Comparison of ENCODE assay signal across 8 mouse cellular contexts in genomic region chr10:120474301-120474700, GRCm38 (mm10). TPM values are rescaled to one million over a fixed set of nuclear protein-coding genes. Genes with fewer than 3 reads are reported as not detected.
DNase-seq lines count a peak whose midpoint lies in the region; ATAC-seq and TF ChIP-seq lines count a peak whose summit lies in the region.

No protein-coding gene starts in this region.

- H3K4me2 ChIP-seq in lung, embryonic 15.5 days, result peak overlapping the region; percentile 98
- peak overlapping the region; percentile 99 for H3K4me2 ChIP-seq in embryonic facial prominence, embryonic 14.5 days (ENCODE audit: low read depth, low read length)
- peak overlapping the region; percentile 94 for H3K4me2 ChIP-seq in hindbrain, postnatal 0 days (ENCODE audit: low read depth, low read length)

- H3K4me1 ChIP-seq in lung, embryonic 15.5 days, result peaks cover 19% of the 10 kb centered on the region
- H3K4me1 ChIP-seq in embryonic facial prominence, embryonic 14.5 days (ENCODE audit: control insufficient read depth, insufficient read depth, low read length), result no peaks in the 10 kb centered on the region
- peaks cover 3% of the 10 kb centered on the region for H3K4me1 ChIP-seq in hindbrain, postnatal 0 days (ENCODE audit: insufficient read depth, low read length)

- H3K9ac ChIP-seq in lung, embryonic 15.5 days, result peak overlapping the region; percentile 70
- H3K9ac ChIP-seq in embryonic facial prominence, embryonic 14.5 days (ENCODE audit: low read depth, low read length), result peak overlapping the region; percentile 96
- H3K9ac ChIP-seq in hindbrain, postnatal 0 days (replicated peaks; ENCODE audit: low read length), result no peak overlapping the region

- no peak for TF ChIP-seq CTCF in hindbrain, postnatal 0 days (IDR thresholded peaks at IDR 0.05; ENCODE audit: low read depth)

- ATAC-seq in lung, embryonic 15.5 days (ENCODE audit: borderline replicate concordance, extremely low read depth, low FRiP score, low TSS enrichment), result no peak
- no peak for ATAC-seq in embryonic facial prominence, embryonic 14.5 days (ENCODE audit: low read depth)
- ATAC-seq in hindbrain, postnatal 0 days, result no peak

- no peak for DNase-seq in lung, postnatal 25 days (ENCODE audit: low spot score)
- peak; percentile 71 for DNase-seq in embryonic facial prominence, embryonic 14.5 days (ENCODE audit: low spot score)
- DNase-seq in hindbrain, postnatal 0 days (ENCODE audit: low spot score), result peak; percentile 41
- peak; percentile 61 for DNase-seq in mesoderm, embryonic 11.5 days (ENCODE audit: low read depth, low spot score)
- no peak for DNase-seq in urinary bladder, postnatal 10 days (ENCODE audit: low spot score)
- DNase-seq in urinary bladder, postnatal 14 days (ENCODE audit: low spot score), result no peak
- no peak for DNase-seq in cerebellum, adult 8-10 months

- peak overlapping the region; percentile 72 for H3K4me3 ChIP-seq in lung, embryonic 15.5 days
- H3K4me3 ChIP-seq in embryonic facial prominence, embryonic 14.5 days (ENCODE audit: low read depth, low read length), result peak overlapping the region; percentile 75
- H3K4me3 ChIP-seq in hindbrain, postnatal 0 days (ENCODE audit: low read length), result peak overlapping the region; percentile 63

- H3K27me3 ChIP-seq in lung, embryonic 15.5 days, result no peaks in the 10 kb centered on the region
- H3K27me3 ChIP-seq in embryonic facial prominence, embryonic 14.5 days (replicated peaks; ENCODE audit: control insufficient read depth, insufficient read depth, low read length), result no peaks in the 10 kb centered on the region
- H3K27me3 ChIP-seq in hindbrain, postnatal 0 days (ENCODE audit: insufficient read depth, low read length), result no peaks in the 10 kb centered on the region; the same call in 1 of the 2 replicates

- no peaks in the 10 kb centered on the region for H3K36me3 ChIP-seq in lung, embryonic 15.5 days
- H3K36me3 ChIP-seq in embryonic facial prominence, embryonic 14.5 days (ENCODE audit: control insufficient read depth, insufficient read depth, low read length), result 0 out of 2 replicates have a peak, but pooled peaks cover 10% of the 10 kb centered on the region
- no peaks in the 10 kb centered on the region for H3K36me3 ChIP-seq in hindbrain, postnatal 0 days (ENCODE audit: insufficient read depth, low read length)

- WGBS in lung, embryonic 15.5 days, result under 1% methylated on average over 20 of the region's 20 CpGs
- WGBS in embryonic facial prominence, embryonic 14.5 days, result 1% methylated on average over 20 of the region's 20 CpGs
- under 1% methylated on average over 20 of the region's 20 CpGs for WGBS in hindbrain, postnatal 0 days

- H3K9me3 ChIP-seq in lung, embryonic 15.5 days, result no peaks in the 10 kb centered on the region
- H3K9me3 ChIP-seq in embryonic facial prominence, embryonic 14.5 days (ENCODE audit: control insufficient read depth, low read length), result no peaks in the 10 kb centered on the region
- H3K9me3 ChIP-seq in hindbrain, postnatal 0 days (ENCODE audit: low read length), result no peaks in the 10 kb centered on the region

- peak overlapping the region; percentile 51 for H3K27ac ChIP-seq in lung, embryonic 15.5 days
- peak overlapping the region; percentile 92 for H3K27ac ChIP-seq in embryonic facial prominence, embryonic 14.5 days (replicated peaks; ENCODE audit: low read depth, low read length)
- 0 out of 2 replicates have a peak overlapping the region, but pooled peaks have one; percentile 51 for H3K27ac ChIP-seq in hindbrain, postnatal 0 days

RNA-seq across cellular contexts. Expression of gene Hmga2, which starts 2.0 kb away (rescaled TPM):
- 7.8 and 8.7 TPM in 2 replicates for polyA plus RNA-seq in lung, embryonic 15.5 days (2015; fragmentation: Nextera tagmentation; extraction: Ambion mirVana)
- polyA plus RNA-seq in embryonic facial prominence, embryonic 14.5 days (2014; fragmentation: Nextera tagmentation; extraction: Ambion mirVana), result 11.1 and 18.0 TPM in 2 replicates
- 1.2 and 1.5 TPM in 2 replicates for total RNA-seq in hindbrain, postnatal 0 days (2014; rRNA removed)
- polyA plus RNA-seq in hindbrain, postnatal 0 days (2015; fragmentation: Nextera tagmentation; extraction: Ambion mirVana), result 0.98 and 1.5 TPM in 2 replicates

Comparison
In these comparisons a context has a peak if more than half of its experiments do, and no peak if none do; other contexts are left out.
1. DNase-seq: peak in embryonic facial prominence, embryonic 14.5 days (single experiment), hindbrain, postnatal 0 days (single experiment) and mesoderm, embryonic 11.5 days (single experiment); none in lung, postnatal 25 days (single experiment), urinary bladder, postnatal 10 days (single experiment), urinary bladder, postnatal 14 days (single experiment) and cerebellum, adult 8-10 months (single experiment).
2. Peak in every context shown above with its lines, with median percentiles within 50 percentile points of each other: H3K27ac ChIP-seq, H3K4me2 ChIP-seq and H3K4me3 ChIP-seq.